Mouse (Mus musculus) mesoderm, embryonic 11.5 days (tissue): ENCODE data around the gene Usp47.

Experiments
- DNase-seq: peaks from one replicate; pipeline ENCODE4 v3.0.0-alpha.2; 2012; ENCODE audit warnings: low read depth, low spot score

Gene Usp47

GRCm38 (mm10) chr7:112120861-112121810 lies 97.8 kb downstream of the Usp47 start:
- DNase-seq: no peak

- DNase-seq: no peak
Measured at GRCm38 (mm10) chr7:112121866-112122500, 98.7 kb downstream of the Usp47 start.

- DNase-seq: no peak
Measured at GRCm38 (mm10) chr7:112123612-112124011, 100.3 kb downstream of the Usp47 start.

- no peak for DNase-seq
Measured at GRCm38 (mm10) chr7:112125625-112126260, 102.4 kb downstream of the Usp47 start.

GRCm38 (mm10) chr7:112127085-112127637 lies 103.9 kb downstream of the Usp47 start:
- DNase-seq: no peak

GRCm38 (mm10) chr7:112127954-112128353 lies 104.7 kb downstream of the Usp47 start:
- DNase-seq: no peak

GRCm38 (mm10) chr7:112128810-112129209 lies 105.5 kb downstream of the Usp47 start:
- DNase-seq: no peak

GRCm38 (mm10) chr7:112129851-112130250 lies 106.5 kb downstream of the Usp47 start:
- DNase-seq: no peak

- DNase-seq: no peak
Measured at GRCm38 (mm10) chr7:112130660-112131059, 107.4 kb downstream of the Usp47 start.

- DNase-seq: no peak
Measured at GRCm38 (mm10) chr7:112132005-112132404, 108.7 kb downstream of the Usp47 start.

GRCm38 (mm10) chr7:112133277-112133676 lies 110.0 kb downstream of the Usp47 start:
- DNase-seq: no peak

GRCm38 (mm10) chr7:112135161-112135560 lies 111.9 kb downstream of the Usp47 start:
- no peak for DNase-seq

GRCm38 (mm10) chr7:112136537-112136936 lies 113.2 kb downstream of the Usp47 start:
- DNase-seq: no peak

- no peak for DNase-seq
Measured at GRCm38 (mm10) chr7:112138168-112138508, 114.8 kb downstream of the Usp47 start.

GRCm38 (mm10) chr7:112138509-112139405 lies 115.5 kb downstream of the Usp47 start:
- DNase-seq: no peak

- no peak for DNase-seq
Measured at GRCm38 (mm10) chr7:112140725-112141124, 117.4 kb downstream of the Usp47 start.

GRCm38 (mm10) chr7:112142616-112143015 lies 119.3 kb downstream of the Usp47 start:
- DNase-seq: no peak

- DNase-seq: no peak
Measured at GRCm38 (mm10) chr7:112143090-112143500, 119.8 kb downstream of the Usp47 start.

- DNase-seq: no peak
Measured at GRCm38 (mm10) chr7:112143978-112144377, 120.7 kb downstream of the Usp47 start.

GRCm38 (mm10) chr7:112144646-112145179 lies 121.4 kb downstream of the Usp47 start:
- no peak for DNase-seq

GRCm38 (mm10) chr7:112147979-112148378 lies 124.7 kb downstream of the Usp47 start:
- no peak for DNase-seq
